Mouse (Mus musculus): ENCODE results near the gene Clybl.

Gene Clybl

GRCm38 (mm10) chr14:122313328-122313727 lies 131.8 kb downstream of the Clybl start:
- no peak for DNase-seq

GRCm38 (mm10) chr14:122315743-122316142 lies 134.2 kb downstream of the Clybl start:
- DNase-seq, result no peak

- DNase-seq, result no peak
These were observed 140.6 kb downstream of the Clybl start for GRCm38 (mm10) chr14:122322136-122322535.

- DNase-seq, result no peak
These were observed 142.4 kb downstream of the Clybl start for GRCm38 (mm10) chr14:122323838-122324458.

DNA sequence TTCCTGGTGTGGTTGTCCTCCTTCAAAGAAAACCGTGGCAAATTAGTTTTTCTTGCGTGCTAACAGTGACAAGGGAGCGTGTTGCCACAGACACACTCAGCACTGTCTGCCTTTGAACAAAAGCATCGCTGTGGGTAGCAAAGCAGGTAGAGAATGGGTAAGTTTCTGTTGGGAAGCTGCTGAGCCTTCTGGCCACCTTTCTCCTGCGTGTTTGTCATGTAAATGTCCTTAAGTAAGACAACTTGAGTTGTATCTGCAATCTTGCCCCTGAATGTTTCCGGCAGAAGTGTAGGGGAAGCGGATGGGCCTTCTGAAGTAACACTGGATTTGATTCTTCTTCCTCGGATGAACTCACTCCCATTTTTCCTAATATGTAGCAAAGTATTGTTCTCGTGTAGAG lies 148.6 kb downstream of the Clybl start:
- no peak for DNase-seq

DNA sequence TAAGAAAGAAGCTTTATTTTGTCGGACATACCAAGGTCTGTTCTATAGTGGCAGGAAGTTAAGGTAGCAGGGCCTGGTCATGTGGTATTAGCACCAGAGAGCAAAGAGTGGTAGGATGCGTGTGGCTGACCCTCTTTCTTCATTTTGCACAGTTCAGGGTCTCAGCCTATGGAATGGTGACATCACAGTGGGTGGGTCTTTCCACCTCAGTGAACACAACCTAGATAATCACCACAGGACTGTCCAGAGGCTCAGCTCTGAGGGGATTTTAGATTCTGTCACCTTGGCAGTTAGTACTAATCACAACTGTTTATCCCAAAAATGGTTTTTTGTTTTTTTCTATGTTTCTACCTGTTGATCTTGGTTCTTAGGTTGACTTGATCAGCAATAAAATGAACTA lies 149.2 kb downstream of the Clybl start:
- no peak for DNase-seq

- no peak for DNase-seq
These were observed 150.3 kb downstream of the Clybl start for GRCm38 (mm10) chr14:122331635-122332460.

GRCm38 (mm10) chr14:122336957-122337356 lies 155.5 kb downstream of the Clybl start:
- DNase-seq, result no peak

GRCm38 (mm10) chr14:122338784-122339183 lies 157.3 kb downstream of the Clybl start:
- DNase-seq, result no peak

- DNase-seq, result no peak
These were observed 158.6 kb downstream of the Clybl start for GRCm38 (mm10) chr14:122340141-122340540.

DNA sequence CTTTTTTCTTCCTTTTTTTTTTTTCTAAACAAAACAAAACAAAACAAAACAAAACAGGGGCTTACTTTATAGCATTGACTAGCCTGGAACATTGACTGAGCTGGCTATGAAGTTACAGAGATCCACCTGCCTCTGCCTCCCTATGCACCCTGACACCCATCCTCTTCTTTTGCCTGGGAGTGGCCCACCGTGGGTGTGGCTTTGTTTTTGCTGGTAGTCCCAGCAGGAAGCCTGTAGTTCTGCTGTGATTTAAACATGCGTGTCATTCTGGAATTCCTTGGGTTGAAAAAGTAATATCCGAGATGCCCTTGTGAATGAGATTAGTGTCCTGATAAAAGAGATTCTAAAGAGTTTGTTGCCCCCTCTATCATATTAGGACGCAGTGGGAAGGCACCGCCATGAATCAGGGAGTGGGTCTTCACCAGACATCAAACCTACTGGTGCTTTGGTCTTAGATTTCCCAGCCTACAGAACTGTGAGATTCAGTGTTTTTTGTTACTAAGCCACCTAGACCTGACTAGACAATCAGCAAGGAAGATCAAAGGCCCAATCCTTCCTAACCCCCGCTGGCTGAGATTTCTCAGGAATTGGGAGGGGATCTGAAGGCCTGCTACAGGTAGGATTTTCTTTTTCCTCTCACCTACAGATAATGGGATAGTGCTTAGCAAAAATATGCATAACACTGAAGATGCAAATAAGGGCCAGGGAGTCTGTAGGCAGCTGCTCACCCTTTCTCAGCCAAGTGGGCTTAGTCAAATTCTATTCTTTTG lies 160.3 kb downstream of the Clybl start:
- no peak for DNase-seq

DNA sequence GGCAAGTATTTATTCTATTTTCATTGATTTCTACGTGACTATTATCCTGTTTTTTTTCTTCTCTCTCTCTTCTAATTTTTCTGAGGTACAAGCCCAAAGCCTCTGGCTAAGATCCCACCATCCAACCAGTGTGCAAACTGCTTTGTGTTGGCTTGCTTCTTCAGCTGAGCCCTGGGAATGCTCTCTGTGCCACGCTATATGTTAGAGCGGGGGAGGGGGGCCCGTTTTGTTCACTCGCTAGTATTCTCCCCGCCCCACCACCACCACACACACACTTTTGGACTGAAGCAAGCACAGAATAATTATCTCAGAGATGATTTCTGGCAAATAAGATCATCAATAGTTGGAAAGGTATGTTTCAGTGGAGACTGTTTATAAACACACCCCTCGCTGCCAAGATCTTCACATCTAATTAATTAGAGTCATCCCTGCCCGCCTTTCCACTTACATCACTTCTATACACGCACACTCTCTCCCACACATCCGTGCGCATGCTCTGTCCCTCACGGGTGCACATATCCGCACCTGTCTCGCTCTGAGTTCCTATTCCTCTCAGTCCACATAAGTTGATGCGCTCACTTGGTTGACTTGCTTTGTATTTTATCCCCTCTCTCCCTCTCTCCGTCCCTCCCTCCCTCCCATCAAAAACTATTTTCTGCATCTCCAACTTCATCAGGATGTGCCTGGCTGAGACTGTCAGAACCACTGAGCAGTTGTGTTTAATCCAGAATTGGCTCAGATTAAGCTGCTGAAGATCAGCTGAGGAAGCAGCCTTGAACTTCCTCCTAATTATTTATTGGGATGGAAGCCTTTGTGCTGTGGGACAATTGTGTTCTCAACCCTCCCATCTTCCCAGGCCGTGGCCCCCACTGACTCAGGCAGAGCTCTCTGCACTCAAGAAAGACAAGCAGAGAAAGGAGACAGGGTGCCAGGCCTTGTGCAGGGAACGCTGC lies 163.0 kb downstream of the Clybl start:
- DNase-seq, result no peak

GRCm38 (mm10) chr14:122348069-122348468 lies 166.6 kb downstream of the Clybl start:
- DNase-seq, result no peak

- DNase-seq, result no peak
These were observed 167.8 kb downstream of the Clybl start for GRCm38 (mm10) chr14:122349326-122349725.

DNA sequence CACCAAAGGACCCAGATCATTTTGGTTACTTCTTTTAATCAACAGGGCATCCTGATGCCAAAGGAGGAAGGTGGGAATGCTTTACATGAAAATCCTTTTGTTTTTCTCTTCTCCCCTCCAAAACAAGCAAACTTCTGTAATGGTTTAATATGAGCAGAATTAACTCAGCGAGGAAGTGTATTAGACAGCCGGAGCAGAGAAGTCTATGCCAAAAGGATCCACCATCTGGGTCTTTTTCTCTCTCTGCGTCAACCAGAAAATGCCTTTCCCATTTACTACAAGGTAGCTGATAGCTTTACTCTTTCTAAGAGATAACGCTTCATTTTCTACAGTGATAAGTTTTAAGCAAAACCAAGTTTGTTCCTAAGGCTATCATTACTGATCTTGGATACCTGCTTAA lies 168.3 kb downstream of the Clybl start:
- DNase-seq, result no peak

- DNase-seq, result no peak
These were observed 169.3 kb downstream of the Clybl start for GRCm38 (mm10) chr14:122350766-122351165.

DNA sequence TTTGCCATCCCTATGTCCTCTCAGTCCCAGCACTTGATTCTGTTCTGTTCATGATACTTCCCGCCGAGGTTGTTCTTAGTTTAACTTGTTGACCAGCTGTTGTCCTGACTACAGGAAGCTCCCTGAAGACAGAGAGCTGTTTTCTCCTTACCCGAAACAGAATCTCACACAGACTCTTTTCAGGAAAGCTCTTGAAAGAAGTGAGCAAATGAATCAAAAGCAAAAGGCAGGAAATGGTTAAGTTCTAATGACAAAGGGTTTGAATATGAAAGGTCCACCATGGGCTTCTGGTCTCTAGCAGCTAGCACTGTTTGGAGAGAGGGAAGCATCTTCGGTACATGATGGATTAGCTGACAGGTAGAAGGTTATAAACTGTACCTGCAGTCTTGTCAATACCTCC lies 175.8 kb downstream of the Clybl start:
- no peak for DNase-seq

- no peak for DNase-seq
These were observed 177.1 kb downstream of the Clybl start for GRCm38 (mm10) chr14:122358592-122358991.

DNA sequence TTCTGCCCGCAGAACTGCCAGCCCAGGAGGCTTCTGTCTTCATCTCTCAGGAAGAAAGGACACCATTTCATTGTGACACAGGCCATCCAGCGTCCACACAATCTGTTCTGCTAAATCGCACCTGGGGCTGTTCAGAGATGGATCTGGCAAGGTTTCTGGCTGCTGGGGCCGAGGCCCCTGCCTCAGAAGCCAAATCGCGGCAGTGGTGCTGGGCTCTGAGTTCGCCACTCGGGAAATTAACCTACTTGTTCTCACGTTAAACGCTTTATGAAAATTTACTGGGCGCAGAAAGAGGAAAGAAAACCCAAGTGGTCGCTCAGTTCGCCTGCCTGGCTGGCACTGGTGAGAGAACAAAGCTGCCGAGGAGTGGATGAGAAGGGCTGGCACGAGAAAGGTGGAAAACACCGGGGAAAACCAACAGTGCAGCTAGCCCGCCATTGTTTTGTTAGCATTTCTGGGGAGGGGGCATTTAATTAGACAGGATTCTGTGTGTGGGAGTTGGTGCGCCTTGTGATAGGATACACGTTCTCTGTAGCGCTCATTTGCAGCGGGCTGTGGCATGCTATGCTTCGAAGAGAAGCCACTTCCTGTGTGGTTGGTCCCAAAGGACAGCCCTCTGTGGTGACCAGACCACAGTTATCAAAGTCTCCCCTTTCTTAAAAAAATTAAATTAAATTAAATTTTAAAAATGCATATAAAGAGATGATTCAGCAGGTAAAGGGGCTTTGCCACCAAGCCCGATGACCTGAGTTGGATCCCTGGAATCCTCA lies 177.8 kb downstream of the Clybl start:
- DNase-seq, result no peak

GRCm38 (mm10) chr14:122361807-122362206 lies 180.3 kb downstream of the Clybl start:
- no peak for DNase-seq

GRCm38 (mm10) chr14:122363156-122363555 lies 181.7 kb downstream of the Clybl start:
- no peak for DNase-seq

GRCm38 (mm10) chr14:122364026-122364425 lies 182.5 kb downstream of the Clybl start:
- no peak for DNase-seq

Measured in right cerebral cortex, postnatal 14 days (tissue).